Mouse (Mus musculus) heart, adult 2 months (tissue): ENCODE results near the gene Podn. TPM values are rescaled to one million over a fixed set of nuclear protein-coding genes. Genes with fewer than 3 reads are reported as not detected.

Experiments
- DNase-seq, 2 experiments: peaks; one replicate each; pipeline ENCODE4 v3.0.0; 2021
- H3K27ac ChIP-seq: fragments of 200-600 bp; 2 replicates; pipeline ENCODE4 v1.8.1; 2022
- H3K27me3 ChIP-seq: fragments of 200-500 bp; 2 replicates; pipeline ENCODE4 v1.6.1; 2012; ENCODE audit warnings: mild to moderate bottlenecking, low read length, inconsistent platforms, mixed read lengths; ENCODE audit not compliant: control insufficient read depth, insufficient read depth
- H3K36me3 ChIP-seq: fragments of 200-500 bp; 2 replicates; pipeline ENCODE4 v1.6.1; 2012; ENCODE audit warnings: low read length, inconsistent platforms; ENCODE audit not compliant: control insufficient read depth, insufficient read depth
- H3K4me1 ChIP-seq: fragments of 200-500 bp; 2 replicates; pipeline ENCODE4 v1.6.1; 2011; ENCODE audit warnings: low read length; ENCODE audit not compliant: control insufficient read depth, insufficient read depth
- H3K4me3 ChIP-seq: fragments of 200-600 bp; 2 replicates; pipeline ENCODE4 v1.8.1; 2022
- H3K79me2 ChIP-seq: fragments of 200-500 bp; replicated peaks from 2 replicates; pipeline ENCODE4 v1.6.1; 2012; ENCODE audit warnings: mild to moderate bottlenecking, inconsistent platforms, low read length, moderate library complexity, mixed read lengths; ENCODE audit not compliant: control insufficient read depth, insufficient read depth
- H3K9ac ChIP-seq: fragments of 200-500 bp; 2 replicates; pipeline ENCODE4 v1.6.1; 2012; ENCODE audit warnings: low read depth, mild to moderate bottlenecking, control low read depth, inconsistent platforms, low read length, mixed read lengths
- CTCF ChIP-seq: fragments of 200-600 bp; IDR thresholded peaks from 2 replicates; pipeline ENCODE4 v1.8.1; 2022; ENCODE audit warnings: antibody characterized with exemption, mild to moderate bottlenecking, moderate library complexity
- EP300 ChIP-seq: fragments of 200-500 bp; IDR thresholded peaks from 2 replicates; pipeline ENCODE4 v1.6.1; 2011; ENCODE audit warnings: low read depth, low read length, control low read depth; ENCODE audit not compliant: insufficient read depth
- POLR2A ChIP-seq: fragments of 200-500 bp; IDR thresholded peaks from 2 replicates; pipeline ENCODE4 v1.6.1; 2011; ENCODE audit warnings: mild to moderate bottlenecking, low read depth, low read length, control low read depth; ENCODE audit not compliant: insufficient read depth
- WGBS: fragments of 180-500 bp; shearing (Covaris S2); methylation state at CpG from one replicate; pipeline ENCODE4 v1.1.7; 2018; 5-methylcytosine and 5-hydroxymethylcytosine counted together
- intact Hi-C: fragments of 180-260 bp; cut with DNase I; formaldehyde crosslinking; loops from one replicate; pipeline ENCODE4 v1.15.1; 2025
- microRNA-seq, 2 experiments: library from miRNA; unstranded; fragments of <30 nt; microRNA quantifications; one replicate each; pipeline ENCODE4 v1.2.0; 2021
- polyA plus RNA-seq: library from polyadenylated mRNA; depleted of rRNA; stranded (reverse); fragments of >200 nt; gene quantifications from 2 replicates; pipeline ENCODE4 v1.2.3, GENCODE M21; 2012; rRNA removed
- total RNA-seq, 2 experiments: library from RNA; stranded (reverse); gene quantifications; 2 replicates each; pipeline ENCODE4 v1.2.3; 2021

The Podn gene
- total and polyA plus RNA-seq, 3 experiments, result 17.9 to 79.6 (median 20.8) TPM

GRCm38 (mm10) chr4:107967966-107968682 lies 128.1 kb downstream of the Podn start, which contains the start of gene Slc1a7:
Slc1a7 (plus strand) TSS chr4:107968332.
- Histone ChIP-seq H3K27ac (no peak within 1 kb of the TSS), H3K27me3 (no peaks in the 10 kb centered on the region), H3K4me1 (peaks cover 2% of the 10 kb centered on the region), H3K79me2 (no peaks in the 10 kb centered on the region), H3K9ac (no peak within 1 kb of the TSS), H3K4me3 (no peak within 1 kb of the TSS), H3K36me3 (no peaks in the 10 kb centered on the region)
- TF ChIP-seq EP300 (no peak), POLR2A (no peak), CTCF (no peak)
- intact Hi-C loops, result no loop called here
- no peak for DNase-seq
- 68% methylated on average over 16 of the region's 16 CpGs for WGBS

DNA sequence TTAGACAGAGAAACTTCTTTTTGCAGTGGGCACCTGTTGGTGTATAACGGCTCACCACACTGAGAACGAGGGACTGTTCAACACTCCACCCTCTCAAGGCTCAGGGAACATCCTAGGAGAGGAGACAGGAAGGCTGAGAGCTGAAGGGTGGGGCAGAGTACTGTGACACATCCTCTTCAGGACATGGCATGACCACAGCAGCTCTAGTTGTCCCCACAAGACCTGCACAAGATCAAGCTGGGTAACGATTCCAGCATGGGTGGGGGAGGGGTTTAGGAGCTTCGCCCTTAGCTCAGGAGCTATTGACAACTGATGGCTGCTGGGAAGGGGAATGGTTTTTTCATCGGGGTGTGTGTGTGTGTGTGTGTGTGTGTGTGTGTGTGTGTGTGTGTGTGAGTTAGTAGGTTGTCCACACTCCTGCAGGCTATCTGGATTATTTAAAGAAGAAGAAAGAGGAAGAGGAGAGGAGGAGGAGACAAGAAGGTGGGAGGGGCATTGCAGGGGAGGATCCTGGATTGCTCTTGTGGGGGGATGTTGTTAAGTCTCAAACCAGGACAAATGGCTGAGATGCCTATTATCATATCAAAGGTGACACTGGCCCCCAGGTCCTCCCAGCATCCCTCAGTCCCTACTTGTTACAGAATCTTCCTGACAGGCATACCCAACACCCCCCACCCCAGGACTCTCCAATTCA lies 129.7 kb downstream of the Podn start:
- no peaks in the 10 kb centered on the region for H3K36me3 ChIP-seq
- WGBS, result 29% methylated on average over 5 of the region's 5 CpGs
- DNase-seq, result peak in 1 of 2 experiments; percentile 34
- no peak overlapping the region for H3K4me3 ChIP-seq
- no peaks in the 10 kb centered on the region for H3K79me2 ChIP-seq
- H3K4me1 ChIP-seq, result peaks cover 7% of the 10 kb centered on the region
- no peak overlapping the region; the same call in 1 of the 2 replicates for H3K27ac ChIP-seq
- TF ChIP-seq POLR2A (0 out of 2 replicates have a peak, but pooled peaks have one; percentile 39), EP300 (peak; percentile 94), CTCF (no peak)
- intact Hi-C loops, result no loop called here
- no peak overlapping the region for H3K9ac ChIP-seq
- H3K27me3 ChIP-seq, result no peaks in the 10 kb centered on the region

Small RNA genes within 50 kb of the gene (microRNA-seq; reads per million reads assigned to microRNA genes)
- 0 reads per million in 2 experiments for gene Mir6397

Other genes starting within 250 kb of the Podn start
- 10 to 100 TPM; 40.2 to 43.2 TPM for gene Magoh, start 216.7 kb downstream of the Podn start, total RNA-seq
- gene Magoh, start 216.7 kb downstream of the Podn start, polyA plus RNA-seq, result 38.8 and 45.1 TPM in 2 replicates
- 10 to 100 TPM; 49.4 to 52.6 TPM for gene 0610037L13Rik, start 206.6 kb downstream of the Podn start, total RNA-seq
- 41.9 and 62.9 TPM in 2 replicates for gene 0610037L13Rik, start 206.6 kb downstream of the Podn start, polyA plus RNA-seq
- 100 to 1,000 TPM; 275 to 281 TPM for gene Cpt2, start 172.8 kb downstream of the Podn start, total RNA-seq
- 278 and 312 TPM in 2 replicates for gene Cpt2, start 172.8 kb downstream of the Podn start, polyA plus RNA-seq
- gene Slc1a7, start 128.1 kb downstream of the Podn start, total RNA-seq, result under 1 TPM; 0.21 to 0.32 TPM
- gene Slc1a7, start 128.1 kb downstream of the Podn start, polyA plus RNA-seq, result 1.2 and 1.9 TPM in 2 replicates
- gene Scp2, start 48.6 kb upstream of the Podn start, total RNA-seq, result 100 to 1,000 TPM; 303 to 357 TPM
- gene Scp2, start 48.6 kb upstream of the Podn start, polyA plus RNA-seq, result 235 and 387 TPM in 2 replicates
- gene Echdc2, start 69.0 kb upstream of the Podn start, total RNA-seq, result 10 to 100 TPM; 27.7 to 34.4 TPM
- gene Echdc2, start 69.0 kb upstream of the Podn start, polyA plus RNA-seq, result 64.0 and 77.8 TPM in 2 replicates
- gene Zyg11a, start 121.6 kb upstream of the Podn start, total RNA-seq, result under 1 TPM in 1 of 2 experiments, not detected in 1; 0.10 TPM
- gene Zyg11a, start 121.6 kb upstream of the Podn start, polyA plus RNA-seq, result 0.27 TPM in 1 of 2 replicates, not detected in the other
- 10 to 100 TPM; 34.8 to 39.1 TPM for gene Zyg11b, start 204.7 kb upstream of the Podn start, total RNA-seq
- 10.9 and 24.2 TPM in 2 replicates for gene Zyg11b, start 204.7 kb upstream of the Podn start, polyA plus RNA-seq
- gene Coa7, start 231.7 kb upstream of the Podn start, total RNA-seq, result 10 to 100 TPM; 29.5 to 40.1 TPM
- 11.1 and 17.6 TPM in 2 replicates for gene Coa7, start 231.7 kb upstream of the Podn start, polyA plus RNA-seq